Mouse (Mus musculus) forebrain, embryonic 10.5 days (tissue): ENCODE measurements around the gene Hoxc10. TPM values are rescaled to one million over a fixed set of nuclear protein-coding genes. Genes with fewer than 3 reads are reported as not detected.

Experiments
- DNase-seq: peaks from one replicate; pipeline ENCODE4 v3.0.0-alpha.2; 2017; ENCODE audit warnings: low spot score; ENCODE audit errors: extremely low spot score
- H3K27ac ChIP-seq: fragments of 300-500 bp; sonication (generic); 2 replicates; pipeline ENCODE4 v1.5.1; 2016; ENCODE audit warnings: mild to moderate bottlenecking
- H3K27me3 ChIP-seq: fragments of 300-500 bp; sonication (generic); 2 replicates; pipeline ENCODE4 v1.6.1; 2016; ENCODE audit warnings: mild to moderate bottlenecking; ENCODE audit not compliant: poor library complexity, severe bottlenecking
- H3K36me3 ChIP-seq: fragments of 300-500 bp; sonication (generic); replicated peaks from 2 replicates; pipeline ENCODE4 v1.6.1; 2016; ENCODE audit warnings: mild to moderate bottlenecking, moderate library complexity
- H3K4me1 ChIP-seq: fragments of 300-500 bp; sonication (generic); 2 replicates; pipeline ENCODE4 v1.6.1; 2016
- H3K4me3 ChIP-seq: fragments of 300-500 bp; sonication (generic); 2 replicates; pipeline ENCODE4 v1.5.1; 2016; ENCODE audit warnings: mild to moderate bottlenecking, moderate library complexity
- H3K9me3 ChIP-seq: fragments of 300-500 bp; sonication (generic); 2 replicates; pipeline ENCODE4 v1.6.1; 2016; ENCODE audit warnings: mild to moderate bottlenecking, moderate library complexity
- whole genome bisulfite sequencing: fragments of 180-500 bp; shearing (Covaris S2); methylation state at CpG from one replicate; pipeline ENCODE4 v1.1.7; 2016; 5-methylcytosine and 5-hydroxymethylcytosine counted together
- polyA plus RNA-seq: library from polyadenylated mRNA; unstranded; fragments of >200 nt; fragmentation: Nextera tagmentation; extraction: Ambion mirVana; gene quantifications from 2 replicates; pipeline ENCODE4 v1.2.1, GENCODE M21; 2016

Gene Hoxc10
- polyA plus RNA-seq, 1 experiment from 2014 or later, result not detected

- no peaks in the 10 kb centered on the region for H3K36me3 ChIP-seq
- peaks cover 5% of the 10 kb centered on the region; the same call in 1 of the 2 replicates for H3K4me1 ChIP-seq
- no peaks in the 10 kb centered on the region for H3K9me3 ChIP-seq
- no peak overlapping the region for H3K27ac ChIP-seq
- DNase-seq, result no peak
- 7% methylated on average over 2 of the region's 2 CpGs for WGBS
- H3K27me3 ChIP-seq, result peaks cover 100% of the 10 kb centered on the region
- no peak overlapping the region for H3K4me3 ChIP-seq
These were observed 15.7 kb upstream of the Hoxc10 start for GRCm38 (mm10) chr15:102950877-102951276.

GRCm38 (mm10) chr15:102953561-102953960 lies 13.0 kb upstream of the Hoxc10 start:
- Histone ChIP-seq H3K27me3 (peaks cover 100% of the 10 kb centered on the region), H3K27ac (no peak overlapping the region), H3K4me1 (peaks cover 10% of the 10 kb centered on the region), H3K4me3 (no peak overlapping the region), H3K9me3 (no peaks in the 10 kb centered on the region), H3K36me3 (no peaks in the 10 kb centered on the region)
- DNase-seq, result no peak
- 3% methylated on average over 6 of the region's 6 CpGs for WGBS

GRCm38 (mm10) chr15:102954192-102955006 lies 12.2 kb upstream of the Hoxc10 start, which contains the start of gene Hoxc11:
Gene Hoxc11, plus strand, starts transcription at chr15:102954427.
- Histone ChIP-seq H3K36me3 (no peaks in the 10 kb centered on the region), H3K4me1 (peaks cover 10% of the 10 kb centered on the region), H3K27me3 (peaks cover 100% of the 10 kb centered on the region), H3K4me3 (no peak within 1 kb of the TSS), H3K9me3 (no peaks in the 10 kb centered on the region), H3K27ac (no peak within 1 kb of the TSS)
- peak; percentile 53 for DNase-seq
- under 1% methylated on average over 57 of the region's 57 CpGs for WGBS

GRCm38 (mm10) chr15:102955007-102955382 lies 11.6 kb upstream of the Hoxc10 start:
- no peak for DNase-seq
- no peak overlapping the region for H3K27ac ChIP-seq
- no peaks in the 10 kb centered on the region for H3K36me3 ChIP-seq
- H3K4me3 ChIP-seq, result no peak overlapping the region
- H3K27me3 ChIP-seq, result peaks cover 100% of the 10 kb centered on the region
- WGBS, result under 1% methylated on average over 28 of the region's 28 CpGs
- H3K4me1 ChIP-seq, result peaks cover 10% of the 10 kb centered on the region
- no peaks in the 10 kb centered on the region for H3K9me3 ChIP-seq

GRCm38 (mm10) chr15:102955833-102956640 lies 10.6 kb upstream of the Hoxc10 start:
- DNase-seq, result peak; percentile 63
- no peak overlapping the region for H3K4me3 ChIP-seq
- under 1% methylated on average over 40 of the region's 40 CpGs for WGBS
- no peaks in the 10 kb centered on the region for H3K9me3 ChIP-seq
- H3K4me1 ChIP-seq, result peaks cover 10% of the 10 kb centered on the region
- no peak overlapping the region for H3K27ac ChIP-seq
- peaks cover 100% of the 10 kb centered on the region for H3K27me3 ChIP-seq
- no peaks in the 10 kb centered on the region for H3K36me3 ChIP-seq

GRCm38 (mm10) chr15:102956906-102957305 lies 9.7 kb upstream of the Hoxc10 start:
- no peaks in the 10 kb centered on the region for H3K9me3 ChIP-seq
- 2% methylated on average over 12 of the region's 12 CpGs for WGBS
- H3K36me3 ChIP-seq, result no peaks in the 10 kb centered on the region
- no peak overlapping the region for H3K4me3 ChIP-seq
- H3K4me1 ChIP-seq, result peaks cover 10% of the 10 kb centered on the region
- DNase-seq, result no peak
- H3K27ac ChIP-seq, result no peak overlapping the region
- peaks cover 100% of the 10 kb centered on the region for H3K27me3 ChIP-seq

GRCm38 (mm10) chr15:102959663-102960191 lies 6.9 kb upstream of the Hoxc10 start:
- no peak overlapping the region for H3K27ac ChIP-seq
- no peak overlapping the region for H3K4me3 ChIP-seq
- 1% methylated on average over 13 of the region's 13 CpGs for WGBS
- no peaks in the 10 kb centered on the region for H3K9me3 ChIP-seq
- DNase-seq, result no peak
- H3K36me3 ChIP-seq, result no peaks in the 10 kb centered on the region
- peaks cover 9% of the 10 kb centered on the region for H3K4me1 ChIP-seq
- H3K27me3 ChIP-seq, result peaks cover 100% of the 10 kb centered on the region

GRCm38 (mm10) chr15:102961728-102962127 lies 4.9 kb upstream of the Hoxc10 start:
- Histone ChIP-seq H3K4me1 (peaks cover 6% of the 10 kb centered on the region), H3K9me3 (no peaks in the 10 kb centered on the region), H3K27me3 (peaks cover 100% of the 10 kb centered on the region), H3K36me3 (no peaks in the 10 kb centered on the region), H3K27ac (no peak overlapping the region), H3K4me3 (no peak overlapping the region)
- DNase-seq, result no peak
- 5% methylated on average over 6 of the region's 6 CpGs for WGBS

- H3K36me3 ChIP-seq, result no peaks in the 10 kb centered on the region
- peaks cover 6% of the 10 kb centered on the region for H3K4me1 ChIP-seq
- no peaks in the 10 kb centered on the region for H3K9me3 ChIP-seq
- WGBS, result 1% methylated on average over 13 of the region's 13 CpGs
- peaks cover 100% of the 10 kb centered on the region for H3K27me3 ChIP-seq
- no peak for DNase-seq
- no peak overlapping the region for H3K27ac ChIP-seq
- H3K4me3 ChIP-seq, result no peak overlapping the region
These were observed 4.1 kb upstream of the Hoxc10 start for GRCm38 (mm10) chr15:102962492-102962891.

GRCm38 (mm10) chr15:102963259-102963658 lies 3.3 kb upstream of the Hoxc10 start:
- Histone ChIP-seq H3K4me3 (no peak overlapping the region), H3K4me1 (peaks cover 6% of the 10 kb centered on the region), H3K9me3 (no peaks in the 10 kb centered on the region), H3K27ac (no peak overlapping the region), H3K27me3 (peaks cover 100% of the 10 kb centered on the region), H3K36me3 (no peaks in the 10 kb centered on the region)
- no peak for DNase-seq
- WGBS, result 4% methylated on average over 8 of the region's 8 CpGs

- H3K27me3 ChIP-seq, result peaks cover 100% of the 10 kb centered on the region
- peak; percentile 71 for DNase-seq
- WGBS, result 1% methylated on average over 28 of the region's 28 CpGs
- H3K36me3 ChIP-seq, result no peaks in the 10 kb centered on the region
- no peak overlapping the region for H3K27ac ChIP-seq
- no peak overlapping the region for H3K4me3 ChIP-seq
- peaks cover 6% of the 10 kb centered on the region for H3K4me1 ChIP-seq
- H3K9me3 ChIP-seq, result no peaks in the 10 kb centered on the region
These were observed 2.6 kb upstream of the Hoxc10 start for GRCm38 (mm10) chr15:102963671-102964640.
